Mouse (Mus musculus) urinary bladder, postnatal 10 days (tissue): Measurements from ENCODE around the gene Tecta.

Experiments
- DNase-seq: peaks from one replicate; pipeline ENCODE4 v3.0.0; 2022; ENCODE audit warnings: low spot score

Gene Tecta

DNA sequence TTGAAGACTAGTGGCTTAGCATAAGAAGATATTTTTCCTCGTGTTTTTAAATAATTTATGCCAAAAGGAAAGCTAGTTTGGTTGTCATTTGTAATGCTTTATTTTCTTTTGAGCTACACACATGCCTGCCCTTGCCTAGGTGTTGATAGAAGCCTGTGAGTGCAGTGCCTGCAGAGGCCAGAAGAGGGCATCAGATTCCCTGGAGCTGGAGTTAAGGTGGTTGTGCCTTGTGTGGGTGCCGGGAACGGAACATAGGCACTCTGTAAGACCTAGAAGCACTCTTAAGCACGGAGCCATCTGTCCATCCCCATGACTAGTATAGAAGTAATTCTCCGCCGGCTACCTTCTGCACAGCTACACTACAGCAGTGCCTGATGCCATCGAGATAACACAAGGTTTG lies 79.1 kb downstream of the Tecta start:
- DNase-seq, result no peak

DNA sequence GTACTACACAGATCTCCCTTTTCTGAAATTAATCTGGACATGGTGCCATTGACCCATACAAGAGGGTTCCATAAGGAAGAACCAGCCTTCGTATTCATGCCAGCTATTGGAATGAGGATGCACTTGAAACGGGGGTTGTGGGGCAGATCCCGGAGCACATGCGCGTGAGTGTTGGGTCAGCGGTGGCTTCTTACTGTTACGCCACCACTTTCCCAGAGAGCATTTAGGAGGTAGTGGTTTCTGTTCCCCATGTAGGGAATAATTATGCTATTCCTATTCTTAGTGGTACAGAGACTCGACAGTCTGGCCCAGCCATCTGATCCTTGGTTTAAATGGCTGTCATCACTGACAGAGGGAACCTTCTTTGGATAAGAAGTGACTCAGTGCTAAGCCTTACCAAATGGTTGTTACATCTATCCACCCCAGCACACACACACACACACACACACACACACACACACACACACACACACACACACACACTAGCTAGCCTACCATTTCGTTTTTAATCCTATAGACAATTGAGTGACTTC lies 81.2 kb downstream of the Tecta start:
- DNase-seq, result no peak

GRCm38 (mm10) chr9:42317337-42317736 lies 82.4 kb downstream of the Tecta start:
- DNase-seq, result no peak

- DNase-seq, result no peak
These were observed 83.9 kb downstream of the Tecta start for GRCm38 (mm10) chr9:42315816-42316215.

DNA sequence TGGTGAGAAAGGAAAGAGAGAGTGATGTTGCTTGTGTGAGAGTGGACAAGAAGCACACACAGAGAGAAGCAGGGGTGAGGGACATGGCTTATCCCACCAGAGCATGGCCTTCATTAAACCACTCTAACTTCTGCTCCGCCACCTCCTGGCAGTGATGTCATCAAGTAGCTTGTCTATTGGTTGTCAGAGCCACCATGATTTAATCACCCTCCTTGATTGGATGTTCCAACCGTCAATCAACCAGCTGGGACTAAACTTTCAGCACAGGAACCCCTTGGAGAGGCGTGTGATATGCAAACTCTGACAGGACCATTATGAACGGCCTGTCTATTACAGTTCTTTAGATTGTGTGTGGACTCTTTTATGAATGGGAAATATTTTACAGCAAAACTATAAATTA lies 84.8 kb downstream of the Tecta start:
- DNase-seq, result no peak

DNA sequence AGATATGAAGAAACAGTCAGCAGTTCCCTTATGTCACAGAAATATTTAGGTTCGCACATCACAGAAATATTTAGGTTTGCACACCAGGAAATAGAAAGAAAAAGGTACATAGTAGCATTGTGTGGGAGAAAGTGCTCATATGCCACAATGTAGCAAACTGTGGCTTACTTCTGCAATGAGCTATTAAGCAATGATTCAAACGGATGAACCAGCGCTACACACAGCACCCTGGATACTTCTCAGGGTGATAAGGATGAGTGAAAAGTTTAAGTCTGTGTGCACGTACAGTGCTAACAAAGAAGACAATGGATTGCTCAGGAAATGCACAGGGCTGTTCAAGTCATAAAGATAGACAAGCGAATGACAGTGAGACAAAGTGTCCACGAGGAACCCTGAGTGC lies 85.3 kb downstream of the Tecta start:
- DNase-seq, result no peak

GRCm38 (mm10) chr9:42313872-42314271 lies 85.9 kb downstream of the Tecta start:
- DNase-seq, result no peak

- no peak for DNase-seq
These were observed 88.4 kb downstream of the Tecta start for GRCm38 (mm10) chr9:42311311-42311710.

DNA sequence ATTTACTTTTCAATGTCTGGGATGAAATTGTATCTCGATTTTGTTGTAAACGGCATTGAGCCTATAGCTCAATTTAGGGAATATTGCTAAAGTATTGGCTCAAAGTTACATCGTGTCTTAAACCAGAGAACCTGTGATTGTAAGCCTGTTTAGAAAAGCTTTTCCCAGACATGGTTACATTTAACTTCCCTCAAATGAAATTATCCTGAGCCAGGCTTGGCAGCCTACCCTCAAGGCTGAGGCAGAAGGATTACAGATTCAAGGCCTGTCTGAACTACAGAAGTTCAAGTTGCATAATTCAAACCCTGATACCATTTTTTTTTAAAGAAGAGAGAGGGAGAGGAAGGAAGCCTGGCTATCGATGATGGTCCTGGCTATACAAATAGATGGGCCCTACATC lies 95.8 kb downstream of the Tecta start:
- no peak for DNase-seq

GRCm38 (mm10) chr9:42301082-42301633 lies 98.6 kb downstream of the Tecta start:
- DNase-seq, result no peak

- DNase-seq, result no peak
These were observed 103.3 kb downstream of the Tecta start for GRCm38 (mm10) chr9:42296297-42296922.

DNA sequence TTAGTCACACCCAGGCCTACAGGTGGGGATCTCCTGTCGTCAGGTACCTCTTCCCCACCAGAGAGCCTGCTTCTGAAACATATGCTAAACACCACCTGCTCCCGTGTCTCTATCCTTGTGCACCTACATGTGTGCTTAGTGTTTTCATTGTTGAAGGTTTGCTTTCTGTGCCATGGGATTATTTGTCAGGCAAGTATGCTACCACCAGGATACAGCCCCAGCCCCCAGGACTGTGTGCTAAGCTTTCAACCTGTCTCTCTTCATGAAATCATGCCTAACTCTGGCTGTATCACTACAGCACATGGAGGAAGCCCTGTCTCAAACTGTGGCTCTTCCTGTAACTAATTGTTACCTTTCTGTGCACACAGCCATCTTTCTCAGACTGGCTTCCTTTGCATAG lies 105.6 kb downstream of the Tecta start:
- no peak for DNase-seq

GRCm38 (mm10) chr9:42293596-42293995 lies 106.1 kb downstream of the Tecta start:
- no peak for DNase-seq

DNA sequence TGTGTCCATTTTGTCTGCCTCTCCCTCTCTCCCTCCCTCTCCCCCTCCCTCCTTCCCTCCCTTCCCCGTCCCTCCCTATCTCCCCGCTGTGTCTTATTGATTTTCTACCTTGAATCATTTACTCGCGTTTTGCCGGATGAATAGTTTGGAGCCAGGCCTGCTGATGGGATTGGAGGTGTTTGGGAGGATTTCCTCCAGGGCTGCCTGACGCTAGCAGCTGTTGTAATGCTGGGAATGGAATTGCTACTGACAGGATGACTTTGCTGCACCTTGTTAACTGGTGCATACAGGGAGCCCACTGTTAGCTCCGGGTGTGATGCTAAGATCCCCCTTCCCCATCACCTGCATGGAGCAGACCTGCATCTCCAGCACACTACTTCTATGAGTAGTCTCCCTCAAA lies 106.7 kb downstream of the Tecta start:
- DNase-seq, result no peak

DNA sequence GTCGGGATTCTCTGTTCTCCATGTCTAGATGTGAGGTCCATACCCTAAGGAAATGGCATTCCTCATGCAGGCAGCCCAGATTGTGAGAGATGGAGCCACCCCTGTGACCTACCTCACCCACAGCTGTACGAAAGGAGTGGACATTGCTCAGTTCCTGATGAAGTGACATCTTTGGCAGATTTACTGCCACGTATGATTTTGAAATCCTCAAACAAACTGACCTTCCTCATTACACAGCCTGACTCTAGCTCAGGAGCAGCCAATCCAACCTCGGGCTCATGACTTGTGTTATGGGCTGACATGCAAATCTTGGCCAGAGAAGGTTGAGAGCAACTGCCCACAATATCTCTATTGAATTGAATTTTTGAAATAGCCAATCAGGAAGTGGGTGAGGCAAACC lies 120.1 kb downstream of the Tecta start:
- DNase-seq, result no peak
